Mouse (Mus musculus) olfactory bulb, adult 2 months (tissue): Measurements from ENCODE around the gene Hephl1.

Source experiments
- CTCF ChIP-seq: fragments of 200-500 bp; IDR thresholded peaks from 2 replicates; pipeline ENCODE4 v1.5.1; 2012; ENCODE audit warnings: low read depth, mild to moderate bottlenecking, low read length, moderate library complexity; ENCODE audit not compliant: insufficient read depth
- POLR2A ChIP-seq: fragments of 200-500 bp; IDR thresholded peaks from 2 replicates; pipeline ENCODE4 v1.6.1; 2012; ENCODE audit warnings: mild to moderate bottlenecking, low read depth, low read length, moderate library complexity; ENCODE audit not compliant: insufficient read depth

GRCm38 (mm10) chr9:15125897-15126296 lies 14.0 kb upstream of the Hephl1 start:
- TF ChIP-seq POLR2A (no peak), CTCF (no peak)
